Mouse (Mus musculus) limb, embryonic 12.5 days (tissue): Measurements from ENCODE around the gene Erv3. TPM values are rescaled to one million over a fixed set of nuclear protein-coding genes. Genes with fewer than 3 reads are reported as not detected.

Source experiments
- ATAC-seq: fragments of 200-750 bp; cut with Nextera tagmentation; 2 replicates; pipeline ENCODE4 v1.8.0; 2017; ENCODE audit warnings: low read depth, moderate TSS enrichment; ENCODE audit not compliant: insufficient number of reproducible peaks, insufficient read depth, low FRiP score, low TSS enrichment
- H3K27ac ChIP-seq: fragments of 300-500 bp; sonication (generic); 2 replicates; pipeline ENCODE4 v1.5.1; 2016; ENCODE audit warnings: mild to moderate bottlenecking, moderate library complexity
- H3K27me3 ChIP-seq: fragments of 300-500 bp; sonication (generic); 2 replicates; pipeline ENCODE4 v1.6.1; 2016; ENCODE audit warnings: mild to moderate bottlenecking, moderate library complexity
- H3K36me3 ChIP-seq: fragments of 300-500 bp; sonication (generic); 2 replicates; pipeline ENCODE4 v1.6.1; 2016; ENCODE audit warnings: mild to moderate bottlenecking, moderate library complexity
- H3K4me1 ChIP-seq: fragments of 300-500 bp; sonication (generic); replicated peaks from 2 replicates; pipeline ENCODE4 v1.6.1; 2016
- H3K4me2 ChIP-seq: fragments of 300-500 bp; sonication (generic); 2 replicates; pipeline ENCODE4 v1.6.1; 2016; ENCODE audit warnings: mild to moderate bottlenecking, moderate library complexity
- H3K4me3 ChIP-seq: fragments of 300-500 bp; sonication (generic); replicated peaks from 2 replicates; pipeline ENCODE4 v1.5.1; 2016; ENCODE audit warnings: mild to moderate bottlenecking
- H3K9ac ChIP-seq: fragments of 300-500 bp; sonication (generic); replicated peaks from 2 replicates; pipeline ENCODE4 v1.6.1; 2016; ENCODE audit warnings: mild to moderate bottlenecking, moderate library complexity
- H3K9me3 ChIP-seq: fragments of 300-500 bp; sonication (generic); 2 replicates; pipeline ENCODE4 v1.6.1; 2016; ENCODE audit warnings: mild to moderate bottlenecking, moderate library complexity
- whole genome bisulfite sequencing: fragments of 180-500 bp; shearing (Covaris S2); methylation state at CpG from one replicate; pipeline ENCODE4 v1.1.7; 2016; 5-methylcytosine and 5-hydroxymethylcytosine counted together
- polyA plus RNA-seq: library from polyadenylated mRNA; unstranded; fragments of >200 nt; fragmentation: Nextera tagmentation; extraction: Ambion mirVana; gene quantifications from 2 replicates; pipeline ENCODE4 v1.2.1, GENCODE M21; 2016

The Erv3 gene
- polyA plus RNA-seq, 1 experiment from 2014 or later = not detected

GRCm38 (mm10) chr2:131822492-131822891 lies 37.1 kb downstream of the Erv3 start:
- Histone ChIP-seq H3K4me3 (no peak overlapping the region), H3K4me1 (no peaks in the 10 kb centered on the region), H3K9me3 (no peaks in the 10 kb centered on the region), H3K27ac (no peak overlapping the region), H3K27me3 (no peaks in the 10 kb centered on the region; the same call in 1 of the 2 replicates), H3K9ac (no peak overlapping the region), H3K36me3 (no peaks in the 10 kb centered on the region), H3K4me2 (no peak overlapping the region)
- WGBS = 86% methylated on average over 3 of the region's 3 CpGs
- ATAC-seq = no peak

GRCm38 (mm10) chr2:131821708-131821990 lies 37.9 kb downstream of the Erv3 start:
- Histone ChIP-seq H3K9me3 (no peaks in the 10 kb centered on the region), H3K4me3 (no peak overlapping the region), H3K27ac (no peak overlapping the region), H3K27me3 (no peaks in the 10 kb centered on the region; the same call in 1 of the 2 replicates), H3K36me3 (no peaks in the 10 kb centered on the region), H3K4me2 (no peak overlapping the region), H3K4me1 (no peaks in the 10 kb centered on the region), H3K9ac (no peak overlapping the region)
- WGBS = 75% methylated on average over 3 of the region's 3 CpGs
- no peak for ATAC-seq

GRCm38 (mm10) chr2:131820932-131821707 lies 38.4 kb downstream of the Erv3 start:
- H3K4me2 ChIP-seq = no peak overlapping the region
- no peak overlapping the region for H3K4me3 ChIP-seq
- H3K36me3 ChIP-seq = no peaks in the 10 kb centered on the region
- no peaks in the 10 kb centered on the region for H3K9me3 ChIP-seq
- no peak overlapping the region for H3K9ac ChIP-seq
- no peak for ATAC-seq
- 34% methylated on average over 6 of the region's 6 CpGs for WGBS
- H3K4me1 ChIP-seq = no peaks in the 10 kb centered on the region
- no peaks in the 10 kb centered on the region; the same call in 1 of the 2 replicates for H3K27me3 ChIP-seq
- H3K27ac ChIP-seq = no peak overlapping the region

GRCm38 (mm10) chr2:131820088-131820675 lies 39.4 kb downstream of the Erv3 start:
- H3K9me3 ChIP-seq = no peaks in the 10 kb centered on the region
- H3K4me1 ChIP-seq = no peaks in the 10 kb centered on the region
- no peak overlapping the region for H3K27ac ChIP-seq
- peak overlapping the region; percentile 50 for H3K4me2 ChIP-seq
- no peaks in the 10 kb centered on the region; the same call in 1 of the 2 replicates for H3K27me3 ChIP-seq
- WGBS = 22% methylated on average over 14 of the region's 14 CpGs
- H3K9ac ChIP-seq = no peak overlapping the region
- H3K36me3 ChIP-seq = no peaks in the 10 kb centered on the region
- ATAC-seq = 0 out of 2 replicates have a peak, but pooled peaks have one; percentile 9
- H3K4me3 ChIP-seq = no peak overlapping the region

- Histone ChIP-seq H3K4me3 (no peak overlapping the region), H3K36me3 (no peaks in the 10 kb centered on the region), H3K27me3 (peaks cover 24% of the 10 kb centered on the region), H3K4me2 (no peak overlapping the region), H3K9me3 (no peaks in the 10 kb centered on the region), H3K4me1 (no peaks in the 10 kb centered on the region), H3K9ac (no peak overlapping the region), H3K27ac (no peak overlapping the region)
- 86% methylated on average over 10 of the region's 10 CpGs for WGBS
- no peak for ATAC-seq
These were observed 45.2 kb downstream of the Erv3 start for GRCm38 (mm10) chr2:131814327-131814726.

GRCm38 (mm10) chr2:131813437-131813836 lies 46.1 kb downstream of the Erv3 start:
- H3K4me1 ChIP-seq = peaks cover 6% of the 10 kb centered on the region
- H3K9ac ChIP-seq = no peak overlapping the region
- no peak overlapping the region for H3K4me2 ChIP-seq
- H3K27me3 ChIP-seq = peaks cover 24% of the 10 kb centered on the region
- 77% methylated on average over 1 of the region's 1 CpGs for WGBS
- H3K27ac ChIP-seq = no peak overlapping the region
- no peak for ATAC-seq
- no peaks in the 10 kb centered on the region for H3K36me3 ChIP-seq
- H3K9me3 ChIP-seq = no peaks in the 10 kb centered on the region
- H3K4me3 ChIP-seq = no peak overlapping the region

GRCm38 (mm10) chr2:131812480-131813137 lies 46.9 kb downstream of the Erv3 start:
- Histone ChIP-seq H3K27ac (no peak overlapping the region), H3K4me3 (no peak overlapping the region), H3K4me1 (peaks cover 12% of the 10 kb centered on the region), H3K9me3 (no peaks in the 10 kb centered on the region), H3K27me3 (peaks cover 24% of the 10 kb centered on the region), H3K9ac (no peak overlapping the region), H3K36me3 (no peaks in the 10 kb centered on the region), H3K4me2 (no peak overlapping the region)
- ATAC-seq = peak; percentile 49
- WGBS = 19% methylated on average over 23 of the region's 23 CpGs

- H3K4me2 ChIP-seq = no peak overlapping the region
- no peak overlapping the region for H3K9ac ChIP-seq
- peaks cover 24% of the 10 kb centered on the region for H3K27me3 ChIP-seq
- H3K27ac ChIP-seq = no peak overlapping the region
- H3K36me3 ChIP-seq = no peaks in the 10 kb centered on the region
- H3K4me1 ChIP-seq = peaks cover 12% of the 10 kb centered on the region
- no peak for ATAC-seq
- WGBS = 86% methylated on average over 2 of the region's 2 CpGs
- H3K4me3 ChIP-seq = no peak overlapping the region
- H3K9me3 ChIP-seq = no peaks in the 10 kb centered on the region
These were observed 47.9 kb downstream of the Erv3 start for GRCm38 (mm10) chr2:131811607-131812006.

- H3K4me2 ChIP-seq = peak overlapping the region; percentile 26
- 45% methylated on average over 7 of the region's 7 CpGs for WGBS
- no peak for ATAC-seq
These were observed 50.7 kb downstream of the Erv3 start for GRCm38 (mm10) chr2:131808856-131809255.

GRCm38 (mm10) chr2:131807660-131808059 lies 51.9 kb downstream of the Erv3 start:
- H3K9ac ChIP-seq = no peak overlapping the region
- WGBS = 70% methylated on average over 11 of the region's 11 CpGs
- ATAC-seq = no peak
- peaks cover 2% of the 10 kb centered on the region; the same call in 1 of the 2 replicates for H3K27me3 ChIP-seq
- no peak overlapping the region for H3K27ac ChIP-seq
- H3K4me1 ChIP-seq = peaks cover 12% of the 10 kb centered on the region
- no peak overlapping the region for H3K4me2 ChIP-seq
- no peaks in the 10 kb centered on the region for H3K36me3 ChIP-seq
- H3K4me3 ChIP-seq = no peak overlapping the region
- no peaks in the 10 kb centered on the region for H3K9me3 ChIP-seq

More at GRCm38 (mm10) chr2:131808856-131809255, 50.7 kb downstream of the Erv3 start:
- Histone ChIP-seq H3K36me3 (no peaks in the 10 kb centered on the region), H3K4me1 (peaks cover 12% of the 10 kb centered on the region), H3K27me3 (peaks cover 12% of the 10 kb centered on the region; the same call in 1 of the 2 replicates), H3K9me3 (no peaks in the 10 kb centered on the region), H3K4me3 (no peak overlapping the region), H3K9ac (no peak overlapping the region), H3K27ac (no peak overlapping the region)

- WGBS = 67% methylated on average over 7 of the region's 7 CpGs
- Histone ChIP-seq H3K9ac (no peak overlapping the region), H3K4me1 (peaks cover 12% of the 10 kb centered on the region), H3K9me3 (no peaks in the 10 kb centered on the region), H3K36me3 (no peaks in the 10 kb centered on the region), H3K4me2 (no peak overlapping the region), H3K27me3 (peaks cover under 1% of the 10 kb centered on the region; the same call in 1 of the 2 replicates), H3K27ac (no peak overlapping the region), H3K4me3 (no peak overlapping the region)
- no peak for ATAC-seq
These were observed 52.7 kb downstream of the Erv3 start for GRCm38 (mm10) chr2:131806863-131807262.
